Mouse (Mus musculus): ENCODE measurements around the gene Lin9. TPM values are rescaled to one million over a fixed set of nuclear protein-coding genes. Genes with fewer than 3 reads are reported as not detected.

Lin9 gene
- polyA plus RNA-seq, 1 experiment from 2014 or later, result 9.5 TPM

- Histone ChIP-seq H3K9ac (ENCODE audit: low read depth, low read length) (peak within 1 kb of the TSS; percentile 50; the same call in 1 of the 2 replicates), H3K4me3 (ENCODE audit: low read depth, low read length) (peak within 1 kb of the TSS; percentile 38), H3K9me3 (replicated peaks; ENCODE audit: control insufficient read depth, low read length, poor library complexity, severe bottlenecking) (no peaks in the 10 kb centered on the region), H3K36me3 (ENCODE audit: control insufficient read depth, insufficient read depth, low read length) (no peaks in the 10 kb centered on the region), H3K27me3 (ENCODE audit: control insufficient read depth, insufficient read depth, low read depth, low read length) (peaks cover 34% of the 10 kb centered on the region), H3K27ac (ENCODE audit: low read length) (no peak within 1 kb of the TSS), H3K4me1 (ENCODE audit: control insufficient read depth, insufficient read depth, low read length) (peaks cover 3% of the 10 kb centered on the region; the same call in 1 of the 2 replicates), H3K4me2 (ENCODE audit: low read length) (peak within 1 kb of the TSS; percentile 59)
- no peak for ATAC-seq
- 1% methylated on average over 68 of the region's 79 CpGs for WGBS
Measured at GRCm38 (mm10) chr1:180696626-180697352, 55.8 kb downstream of the Lin9 start, which contains the start of gene Mixl1. Gene Mixl1, minus strand, starts transcription at chr1:180697034.

- peaks cover 34% of the 10 kb centered on the region for H3K27me3 ChIP-seq (ENCODE audit: control insufficient read depth, insufficient read depth, low read depth, low read length)
- H3K9me3 ChIP-seq (replicated peaks; ENCODE audit: control insufficient read depth, low read length, poor library complexity, severe bottlenecking), result no peaks in the 10 kb centered on the region
- no peak overlapping the region for H3K4me3 ChIP-seq (ENCODE audit: low read depth, low read length)
- 64% methylated on average over 5 of the region's 5 CpGs for WGBS
- no peaks in the 10 kb centered on the region for H3K36me3 ChIP-seq (ENCODE audit: control insufficient read depth, insufficient read depth, low read length)
- no peak overlapping the region for H3K9ac ChIP-seq (ENCODE audit: low read depth, low read length)
- H3K4me1 ChIP-seq (ENCODE audit: control insufficient read depth, insufficient read depth, low read length), result peaks cover 3% of the 10 kb centered on the region; the same call in 1 of the 2 replicates
- no peak overlapping the region for H3K27ac ChIP-seq (ENCODE audit: low read length)
- H3K4me2 ChIP-seq (ENCODE audit: low read length), result no peak overlapping the region
- no peak for ATAC-seq
Measured at GRCm38 (mm10) chr1:180698063-180698462, 57.1 kb downstream of the Lin9 start.

- H3K27me3 ChIP-seq (ENCODE audit: control insufficient read depth, insufficient read depth, low read depth, low read length), result no peaks in the 10 kb centered on the region; the same call in 1 of the 2 replicates
- no peak overlapping the region for H3K4me2 ChIP-seq (ENCODE audit: low read length)
- WGBS, result 45% methylated on average over 6 of the region's 6 CpGs
- H3K27ac ChIP-seq (ENCODE audit: low read length), result no peak overlapping the region
- no peaks in the 10 kb centered on the region for H3K9me3 ChIP-seq (replicated peaks; ENCODE audit: control insufficient read depth, low read length, poor library complexity, severe bottlenecking)
- no peak overlapping the region for H3K9ac ChIP-seq (ENCODE audit: low read depth, low read length)
- H3K4me3 ChIP-seq (ENCODE audit: low read depth, low read length), result no peak overlapping the region
- H3K36me3 ChIP-seq (ENCODE audit: control insufficient read depth, insufficient read depth, low read length), result no peaks in the 10 kb centered on the region
- no peak for ATAC-seq
- H3K4me1 ChIP-seq (ENCODE audit: control insufficient read depth, insufficient read depth, low read length), result no peaks in the 10 kb centered on the region
Measured at GRCm38 (mm10) chr1:180703400-180703799, 62.5 kb downstream of the Lin9 start.

- no peak overlapping the region for H3K4me2 ChIP-seq (ENCODE audit: low read length)
- no peak overlapping the region for H3K9ac ChIP-seq (ENCODE audit: low read depth, low read length)
- H3K27me3 ChIP-seq (ENCODE audit: control insufficient read depth, insufficient read depth, low read depth, low read length), result no peaks in the 10 kb centered on the region
- H3K4me1 ChIP-seq (ENCODE audit: control insufficient read depth, insufficient read depth, low read length), result no peaks in the 10 kb centered on the region
- ATAC-seq, result no peak
- no peaks in the 10 kb centered on the region for H3K9me3 ChIP-seq (replicated peaks; ENCODE audit: control insufficient read depth, low read length, poor library complexity, severe bottlenecking)
- no peaks in the 10 kb centered on the region for H3K36me3 ChIP-seq (ENCODE audit: control insufficient read depth, insufficient read depth, low read length)
- H3K27ac ChIP-seq (ENCODE audit: low read length), result no peak overlapping the region
- 64% methylated on average over 3 of the region's 3 CpGs for WGBS
- H3K4me3 ChIP-seq (ENCODE audit: low read depth, low read length), result no peak overlapping the region
Measured at GRCm38 (mm10) chr1:180707368-180707767, 66.4 kb downstream of the Lin9 start.

DNA sequence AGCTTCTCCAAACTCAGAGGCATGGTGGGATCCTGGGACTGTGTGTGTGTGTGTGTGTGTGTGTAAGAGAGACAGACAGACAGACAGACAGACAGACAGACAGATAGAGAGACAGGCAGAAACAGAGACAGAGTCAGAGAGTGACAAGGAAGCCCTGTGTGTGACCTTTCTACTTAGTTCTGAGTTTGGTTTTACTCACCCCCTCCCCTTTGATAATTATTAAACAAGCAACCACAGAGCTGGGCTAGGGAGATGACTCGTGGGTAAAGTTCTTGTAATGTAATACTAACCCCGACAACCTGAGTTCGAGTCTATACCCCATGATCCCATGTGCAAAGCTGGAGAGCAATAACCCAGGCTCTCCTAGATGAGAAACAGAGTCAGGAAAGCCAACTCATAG is 66.9 kb downstream of the Lin9 start:
- no peaks in the 10 kb centered on the region for H3K9me3 ChIP-seq (replicated peaks; ENCODE audit: control insufficient read depth, low read length, poor library complexity, severe bottlenecking)
- H3K4me3 ChIP-seq (ENCODE audit: low read depth, low read length), result no peak overlapping the region
- no peak overlapping the region for H3K4me2 ChIP-seq (ENCODE audit: low read length)
- H3K27me3 ChIP-seq (ENCODE audit: control insufficient read depth, insufficient read depth, low read depth, low read length), result no peaks in the 10 kb centered on the region
- H3K36me3 ChIP-seq (ENCODE audit: control insufficient read depth, insufficient read depth, low read length), result no peaks in the 10 kb centered on the region
- H3K9ac ChIP-seq (ENCODE audit: low read depth, low read length), result no peak overlapping the region
- WGBS, result 82% methylated on average over 3 of the region's 3 CpGs
- no peaks in the 10 kb centered on the region for H3K4me1 ChIP-seq (ENCODE audit: control insufficient read depth, insufficient read depth, low read length)
- no peak overlapping the region for H3K27ac ChIP-seq (ENCODE audit: low read length)
- no peak for ATAC-seq

- H3K4me1 ChIP-seq (ENCODE audit: control insufficient read depth, insufficient read depth, low read length), result no peaks in the 10 kb centered on the region
- no peak overlapping the region for H3K9ac ChIP-seq (ENCODE audit: low read depth, low read length)
- no peak overlapping the region for H3K27ac ChIP-seq (ENCODE audit: low read length)
- no peak overlapping the region for H3K4me2 ChIP-seq (ENCODE audit: low read length)
- no peak for ATAC-seq
- no peak overlapping the region for H3K4me3 ChIP-seq (ENCODE audit: low read depth, low read length)
- H3K36me3 ChIP-seq (ENCODE audit: control insufficient read depth, insufficient read depth, low read length), result no peaks in the 10 kb centered on the region
- no peaks in the 10 kb centered on the region for H3K9me3 ChIP-seq (replicated peaks; ENCODE audit: control insufficient read depth, low read length, poor library complexity, severe bottlenecking)
- 81% methylated on average over 14 of the region's 14 CpGs for WGBS
- H3K27me3 ChIP-seq (ENCODE audit: control insufficient read depth, insufficient read depth, low read depth, low read length), result no peaks in the 10 kb centered on the region
Measured at GRCm38 (mm10) chr1:180708935-180709776, 68.2 kb downstream of the Lin9 start.

DNA sequence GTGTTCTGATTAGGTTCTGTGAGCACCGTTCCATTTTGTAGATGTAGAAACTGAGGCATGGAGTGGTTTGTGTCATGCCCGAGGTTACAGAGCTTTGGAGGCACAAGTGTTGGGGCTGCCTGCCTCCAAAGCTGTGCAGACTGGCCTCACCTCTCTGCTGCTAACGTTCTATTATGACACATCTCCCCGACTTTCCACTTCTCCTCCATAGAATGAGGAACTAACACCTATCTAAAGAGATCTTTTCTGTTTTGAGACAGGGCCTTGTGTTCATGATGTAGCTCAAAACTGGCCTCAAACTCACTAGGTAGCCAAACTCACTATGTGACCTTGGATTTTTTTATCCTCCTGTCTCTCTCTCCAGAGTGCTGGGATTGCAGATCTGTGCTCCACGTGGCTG is 77.8 kb downstream of the Lin9 start:
- H3K4me3 ChIP-seq (ENCODE audit: low read depth, low read length), result no peak overlapping the region
- no peaks in the 10 kb centered on the region for H3K4me1 ChIP-seq (ENCODE audit: control insufficient read depth, insufficient read depth, low read length)
- H3K4me2 ChIP-seq (ENCODE audit: low read length), result no peak overlapping the region
- no peaks in the 10 kb centered on the region; the same call in 1 of the 2 replicates for H3K27me3 ChIP-seq (ENCODE audit: control insufficient read depth, insufficient read depth, low read depth, low read length)
- H3K9me3 ChIP-seq (replicated peaks; ENCODE audit: control insufficient read depth, low read length, poor library complexity, severe bottlenecking), result no peaks in the 10 kb centered on the region
- no peak overlapping the region for H3K9ac ChIP-seq (ENCODE audit: low read depth, low read length)
- WGBS, result 83% methylated on average over 5 of the region's 5 CpGs
- no peaks in the 10 kb centered on the region for H3K36me3 ChIP-seq (ENCODE audit: control insufficient read depth, insufficient read depth, low read length)
- ATAC-seq, result no peak
- no peak overlapping the region for H3K27ac ChIP-seq (ENCODE audit: low read length)

GRCm38 (mm10) chr1:180719483-180719882 is 78.5 kb downstream of the Lin9 start:
- Histone ChIP-seq H3K9ac (ENCODE audit: low read depth, low read length) (no peak overlapping the region), H3K27ac (ENCODE audit: low read length) (no peak overlapping the region), H3K9me3 (replicated peaks; ENCODE audit: control insufficient read depth, low read length, poor library complexity, severe bottlenecking) (no peaks in the 10 kb centered on the region), H3K27me3 (ENCODE audit: control insufficient read depth, insufficient read depth, low read depth, low read length) (no peaks in the 10 kb centered on the region; the same call in 1 of the 2 replicates), H3K4me2 (ENCODE audit: low read length) (no peak overlapping the region), H3K4me3 (ENCODE audit: low read depth, low read length) (no peak overlapping the region), H3K36me3 (ENCODE audit: control insufficient read depth, insufficient read depth, low read length) (no peaks in the 10 kb centered on the region), H3K4me1 (ENCODE audit: control insufficient read depth, insufficient read depth, low read length) (no peaks in the 10 kb centered on the region)
- 88% methylated on average over 6 of the region's 6 CpGs for WGBS
- ATAC-seq, result no peak
